Mouse (Mus musculus) heart, adult 2 months (tissue): ENCODE results near the gene Natd1. TPM values are rescaled to one million over a fixed set of nuclear protein-coding genes. Genes with fewer than 3 reads are reported as not detected.
A peak's percentile ranks its signal among the peaks of the same experiment; 100 is the strongest.

Experiments
- DNase-seq, 2 experiments: peaks; one replicate each; pipeline ENCODE4 v3.0.0; 2021
- H3K27ac ChIP-seq: fragments of 200-600 bp; 2 replicates; pipeline ENCODE4 v1.8.1; 2022
- H3K27me3 ChIP-seq: fragments of 200-500 bp; 2 replicates; pipeline ENCODE4 v1.6.1; 2012; ENCODE audit warnings: mild to moderate bottlenecking, low read length, inconsistent platforms, mixed read lengths; ENCODE audit not compliant: control insufficient read depth, insufficient read depth
- H3K36me3 ChIP-seq: fragments of 200-500 bp; 2 replicates; pipeline ENCODE4 v1.6.1; 2012; ENCODE audit warnings: low read length, inconsistent platforms; ENCODE audit not compliant: control insufficient read depth, insufficient read depth
- H3K4me1 ChIP-seq: fragments of 200-500 bp; 2 replicates; pipeline ENCODE4 v1.6.1; 2011; ENCODE audit warnings: low read length; ENCODE audit not compliant: control insufficient read depth, insufficient read depth
- H3K4me3 ChIP-seq: fragments of 200-600 bp; 2 replicates; pipeline ENCODE4 v1.8.1; 2022
- H3K79me2 ChIP-seq: fragments of 200-500 bp; replicated peaks from 2 replicates; pipeline ENCODE4 v1.6.1; 2012; ENCODE audit warnings: mild to moderate bottlenecking, inconsistent platforms, low read length, moderate library complexity, mixed read lengths; ENCODE audit not compliant: control insufficient read depth, insufficient read depth
- H3K9ac ChIP-seq: fragments of 200-500 bp; 2 replicates; pipeline ENCODE4 v1.6.1; 2012; ENCODE audit warnings: low read depth, mild to moderate bottlenecking, control low read depth, inconsistent platforms, low read length, mixed read lengths
- CTCF ChIP-seq: fragments of 200-600 bp; IDR thresholded peaks from 2 replicates; pipeline ENCODE4 v1.8.1; 2022; ENCODE audit warnings: antibody characterized with exemption, mild to moderate bottlenecking, moderate library complexity
- EP300 ChIP-seq: fragments of 200-500 bp; IDR thresholded peaks from 2 replicates; pipeline ENCODE4 v1.6.1; 2011; ENCODE audit warnings: low read depth, low read length, control low read depth; ENCODE audit not compliant: insufficient read depth
- POLR2A ChIP-seq: fragments of 200-500 bp; IDR thresholded peaks from 2 replicates; pipeline ENCODE4 v1.6.1; 2011; ENCODE audit warnings: mild to moderate bottlenecking, low read depth, low read length, control low read depth; ENCODE audit not compliant: insufficient read depth
- WGBS: fragments of 180-500 bp; shearing (Covaris S2); methylation state at CpG from one replicate; pipeline ENCODE4 v1.1.7; 2018; 5-methylcytosine and 5-hydroxymethylcytosine counted together
- intact Hi-C: fragments of 180-260 bp; cut with DNase I; formaldehyde crosslinking; loops from one replicate; pipeline ENCODE4 v1.15.1; 2025
- polyA plus RNA-seq: library from polyadenylated mRNA; depleted of rRNA; stranded (reverse); fragments of >200 nt; gene quantifications from 2 replicates; pipeline ENCODE4 v1.2.3, GENCODE M21; 2012
- total RNA-seq, 2 experiments: library from RNA; stranded (reverse); gene quantifications; 2 replicates each; pipeline ENCODE4 v1.2.3; 2021

The Natd1 gene
- total and polyA plus RNA-seq, 3 experiments: 11.4 to 15.6 (median 13.4) TPM

DNA sequence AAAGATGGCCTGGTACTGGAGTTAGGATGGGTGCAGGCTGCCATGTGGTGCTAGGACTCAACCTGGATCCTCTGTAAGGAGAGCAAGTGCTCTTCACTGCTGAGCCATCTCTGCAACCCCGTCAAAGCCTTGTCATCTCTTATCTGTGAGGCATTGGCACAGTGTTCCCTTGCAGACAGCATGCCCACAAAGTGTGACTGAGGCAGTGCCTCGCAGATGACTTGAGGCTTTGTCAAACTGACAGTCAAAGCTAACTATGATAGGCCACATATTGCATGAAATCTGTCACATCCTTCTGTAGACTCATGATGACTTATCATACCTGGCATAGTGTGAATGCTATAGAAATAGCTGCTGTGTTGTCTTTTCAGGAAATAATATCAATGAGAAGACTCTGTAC lies 5.5 kb upstream of the Natd1 start:
- intact Hi-C loops: no loop called here

GRCm38 (mm10) chr11:60915201-60915600 lies 651 bp upstream of the Natd1 start:
- Histone ChIP-seq H3K27ac (no peak overlapping the region), H3K4me3 (no peak overlapping the region), H3K9ac (no peak overlapping the region), H3K4me1 (peaks cover 5% of the 10 kb centered on the region), H3K27me3 (no peaks in the 10 kb centered on the region), H3K79me2 (no peaks in the 10 kb centered on the region), H3K36me3 (no peaks in the 10 kb centered on the region)
- DNase-seq: no peak
- WGBS: 61% methylated on average over 4 of the region's 4 CpGs
- TF ChIP-seq POLR2A: no peak
- no peak for TF ChIP-seq EP300
- no peak for TF ChIP-seq CTCF
- intact Hi-C loops: loop anchor here (2.0 kb wide), 1 partner anchor 16 kb away; no protein-coding TSS in a partner anchor

More for the DNA sequence above, 5.5 kb upstream of the Natd1 start:
- no peaks in the 10 kb centered on the region for H3K4me1 ChIP-seq
- H3K79me2 ChIP-seq: no peaks in the 10 kb centered on the region
- DNase-seq: no peak
- H3K27me3 ChIP-seq: no peaks in the 10 kb centered on the region
- no peaks in the 10 kb centered on the region for H3K36me3 ChIP-seq
- H3K9ac ChIP-seq: no peak overlapping the region
- TF ChIP-seq CTCF (no peak), POLR2A (no peak), EP300 (no peak)
- no peak overlapping the region for H3K27ac ChIP-seq
- no peak overlapping the region for H3K4me3 ChIP-seq
- WGBS: 60% methylated on average over 2 of the region's 2 CpGs

GRCm38 (mm10) chr11:60913301-60914196 lies 1.0 kb downstream of the Natd1 start:
- DNase-seq: peak; percentile 93 to 95
- Histone ChIP-seq H3K9ac (peak overlapping the region; percentile 99), H3K79me2 (no peaks in the 10 kb centered on the region), H3K4me1 (peaks cover 5% of the 10 kb centered on the region), H3K27me3 (no peaks in the 10 kb centered on the region), H3K4me3 (peak overlapping the region; percentile 94), H3K27ac (peak overlapping the region; percentile 77), H3K36me3 (no peaks in the 10 kb centered on the region)
- TF ChIP-seq POLR2A: 0 out of 2 replicates have a peak, but pooled peaks have one; percentile 30
- TF ChIP-seq CTCF: no peak
- 0 out of 2 replicates have a peak, but pooled peaks have one; percentile 22 for TF ChIP-seq EP300
- intact Hi-C loops: loop anchor here (1.0 to 5.0 kb wide), 3 partner anchors 17 to 187 kb away; no protein-coding TSS in a partner anchor
- under 1% methylated on average over 86 of the region's 86 CpGs for WGBS

GRCm38 (mm10) chr11:60912525-60912973 lies 2.0 kb downstream of the Natd1 start:
- peak overlapping the region; percentile 99 for H3K9ac ChIP-seq
- no peaks in the 10 kb centered on the region for H3K79me2 ChIP-seq
- 18% methylated on average over 7 of the region's 7 CpGs for WGBS
- H3K4me1 ChIP-seq: peaks cover 5% of the 10 kb centered on the region
- peak overlapping the region; percentile 94 for H3K4me3 ChIP-seq
- no peak for DNase-seq
- TF ChIP-seq EP300 (no peak), CTCF (no peak), POLR2A (no peak)
- no peaks in the 10 kb centered on the region for H3K36me3 ChIP-seq
- intact Hi-C loops: loop anchor here (5.0 kb wide), 1 partner anchor 180 kb away; no protein-coding TSS in a partner anchor
- H3K27ac ChIP-seq: no peak overlapping the region; the same call in 1 of the 2 replicates
- H3K27me3 ChIP-seq: no peaks in the 10 kb centered on the region

DNA sequence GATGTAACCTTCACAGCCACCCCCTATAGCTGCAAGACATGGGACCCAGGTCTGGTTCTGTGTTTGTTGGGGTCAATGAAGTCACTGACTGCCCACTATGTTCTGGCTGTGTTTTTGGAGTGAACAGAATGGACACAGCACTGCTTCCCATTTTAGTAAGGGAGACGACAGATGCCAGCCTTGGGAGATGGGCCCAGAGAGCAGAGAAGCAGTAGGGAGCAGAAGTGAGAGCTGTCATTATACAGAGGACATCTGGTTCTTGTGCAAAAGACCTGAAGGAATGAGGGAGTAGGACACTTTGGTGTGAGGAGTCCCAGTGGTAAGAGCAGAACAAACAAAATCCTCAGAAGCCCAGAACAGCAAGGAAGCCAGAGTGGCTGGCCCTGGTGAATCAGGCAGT lies 4.9 kb downstream of the Natd1 start:
- H3K79me2 ChIP-seq: no peaks in the 10 kb centered on the region
- no peak for DNase-seq
- intact Hi-C loops: loop anchor here (5.0 kb wide), 1 partner anchor 183 kb away; no protein-coding TSS in a partner anchor
- no peaks in the 10 kb centered on the region for H3K36me3 ChIP-seq
- 65% methylated on average over 1 of the region's 1 CpGs for WGBS
- TF ChIP-seq POLR2A: no peak
- no peak for TF ChIP-seq EP300
- no peak for TF ChIP-seq CTCF
- H3K4me3 ChIP-seq: no peak overlapping the region
- H3K4me1 ChIP-seq: peaks cover 5% of the 10 kb centered on the region
- H3K27ac ChIP-seq: no peak overlapping the region
- H3K27me3 ChIP-seq: no peaks in the 10 kb centered on the region
- no peak overlapping the region for H3K9ac ChIP-seq
